Mouse (Mus musculus) T-cell, adult 2 months (primary cell): ENCODE measurements around the gene C3ar1.

Experiments
- DNase-seq: peaks from one replicate; pipeline ENCODE4 v3.0.0; 2022; ENCODE audit warnings: low spot score

The C3ar1 gene

DNA sequence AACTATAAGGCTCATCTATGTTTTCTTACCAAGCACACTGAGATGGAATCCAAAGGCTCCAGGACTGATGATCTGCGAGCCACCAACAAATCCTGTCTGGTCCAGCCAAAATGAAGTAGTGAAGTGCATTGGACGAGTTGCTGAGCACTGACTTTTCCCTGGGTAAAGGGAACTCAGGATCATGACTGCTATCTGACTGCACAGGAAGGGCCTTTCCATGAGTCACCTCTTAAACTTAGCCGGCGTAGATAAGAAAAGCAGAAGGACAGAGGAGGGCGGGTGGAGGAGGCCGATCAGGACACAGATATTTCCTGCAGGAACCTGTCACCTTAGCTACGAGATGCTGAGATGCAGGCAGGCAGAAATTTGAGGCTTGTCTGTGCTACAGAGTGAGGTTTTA is at the start of gene C3ar1:
Gene C3ar1 (minus strand): TSS at position 207 of the 400 bp plus-strand sequence.
- DNase-seq = no peak

DNA sequence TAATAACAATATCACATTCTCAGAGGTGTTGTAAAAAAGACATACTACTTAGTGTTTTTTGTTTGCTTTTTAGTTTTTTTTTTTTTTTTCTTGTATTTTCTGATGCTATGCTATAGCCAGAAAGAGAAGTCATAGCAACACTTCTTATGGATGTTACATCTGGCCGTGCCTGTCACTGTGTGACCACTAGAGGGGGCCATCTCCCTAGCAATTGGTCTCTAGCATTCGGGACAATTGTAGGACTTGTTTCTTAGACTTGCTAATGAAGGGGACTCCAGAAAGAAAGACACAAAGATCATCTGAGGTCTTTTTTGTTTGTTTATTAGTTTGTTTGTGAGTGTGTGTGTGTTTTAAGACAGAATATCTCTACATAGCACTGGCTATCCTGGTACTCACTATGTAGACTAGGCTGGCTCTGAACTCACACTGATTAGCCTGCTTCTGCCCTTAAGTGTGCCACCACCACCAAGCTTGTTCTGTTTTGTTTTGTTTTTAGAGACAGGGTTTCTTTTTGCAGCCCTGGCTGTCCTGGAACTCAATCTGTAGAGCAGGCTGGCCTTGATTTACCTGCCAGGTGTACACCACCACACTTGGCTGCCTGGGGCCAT is 36.6 kb upstream of the C3ar1 start:
- DNase-seq = peak; percentile 43

DNA sequence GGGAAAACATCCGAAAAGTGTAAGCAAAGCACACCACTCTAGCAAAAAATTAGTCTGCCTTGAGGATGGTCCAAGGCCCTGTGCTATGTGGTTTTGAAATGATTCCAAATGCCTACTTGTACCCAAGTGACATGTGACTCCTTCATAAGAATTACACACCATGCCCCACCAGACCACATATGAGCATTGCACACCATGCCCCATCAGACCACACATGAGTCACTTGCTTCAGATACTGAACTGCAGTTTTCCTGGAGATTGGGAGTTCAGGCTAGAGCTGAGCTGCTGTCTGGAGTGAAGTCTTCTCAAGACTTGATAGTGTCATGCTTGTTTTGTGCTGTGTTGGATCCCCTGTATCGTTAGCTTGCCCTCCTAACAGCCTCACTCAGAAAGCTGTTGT is 33.6 kb upstream of the C3ar1 start:
- DNase-seq = no peak

DNA sequence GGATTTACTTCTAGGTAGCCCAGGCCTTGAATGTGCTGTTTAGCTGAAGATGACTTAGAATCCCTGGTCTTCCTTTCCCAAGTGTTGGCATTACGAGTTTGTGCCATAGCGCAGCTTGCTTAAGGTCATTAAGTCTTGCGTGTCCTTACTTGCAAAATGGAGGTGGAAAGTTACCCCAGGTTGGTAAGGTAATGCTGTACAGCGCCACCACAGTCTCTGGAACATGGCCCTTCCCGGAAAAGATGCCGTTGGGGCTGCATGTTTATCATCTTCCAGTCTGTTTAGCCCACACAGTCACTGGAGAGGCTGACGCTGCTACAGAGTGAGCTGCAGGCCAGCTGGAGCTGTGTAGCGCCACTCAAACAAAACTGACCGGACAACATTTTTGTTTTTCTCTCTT is 27.6 kb upstream of the C3ar1 start:
- DNase-seq = no peak

DNA sequence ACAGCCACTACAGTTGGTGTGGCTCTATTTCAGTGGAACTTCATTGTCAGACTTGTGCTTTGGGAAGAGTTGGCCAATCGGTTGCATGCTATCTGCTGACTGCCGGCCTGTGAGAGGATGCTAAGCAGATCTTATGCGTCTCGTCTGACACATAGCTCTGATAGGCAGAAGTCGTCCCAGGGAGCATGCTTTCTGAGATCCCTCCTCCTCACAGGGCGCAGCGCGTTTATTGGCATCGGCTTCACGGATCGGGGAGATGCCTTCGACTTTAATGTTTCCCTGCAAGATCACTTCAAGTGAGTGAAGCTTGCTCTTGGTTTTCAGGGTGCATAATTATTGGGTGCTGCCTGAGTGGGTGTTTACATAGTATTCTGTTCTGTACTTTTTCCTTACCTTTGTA is 25.3 kb upstream of the C3ar1 start:
- DNase-seq = no peak

DNA sequence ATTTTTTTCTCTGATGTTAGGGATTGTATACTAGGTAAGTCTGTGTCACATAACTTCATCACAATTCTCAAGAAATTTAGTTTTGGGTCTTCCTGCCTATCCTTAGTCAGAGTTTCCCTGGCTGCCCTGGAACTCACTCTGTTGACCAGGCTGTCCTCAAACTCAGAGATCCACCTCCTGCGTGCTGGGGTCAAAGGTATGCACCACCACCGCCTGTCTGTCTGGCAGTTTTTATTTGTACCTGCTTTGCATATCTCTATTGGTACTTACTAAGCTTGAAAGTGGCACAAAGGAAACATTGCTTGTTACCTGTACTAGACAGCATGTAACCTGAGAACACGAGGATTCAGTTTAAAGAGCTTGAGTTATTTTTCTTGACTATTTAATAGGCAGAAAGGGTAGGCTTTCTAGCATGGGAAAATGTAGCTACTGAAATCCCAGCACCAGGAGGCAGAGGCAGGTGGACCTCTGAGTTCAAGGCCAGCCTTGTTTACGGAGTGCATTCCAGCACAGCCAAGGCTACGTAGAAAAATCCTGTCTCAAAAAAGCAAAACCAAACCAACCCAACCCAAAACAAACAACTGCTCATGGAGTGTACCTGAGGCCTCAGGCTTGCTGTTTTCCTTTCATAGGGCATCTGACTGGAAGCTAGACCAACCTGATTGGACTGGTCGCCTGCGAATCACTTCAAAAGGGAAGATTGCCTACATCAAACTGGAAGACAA is 24.0 kb upstream of the C3ar1 start:
- DNase-seq = no peak

DNA sequence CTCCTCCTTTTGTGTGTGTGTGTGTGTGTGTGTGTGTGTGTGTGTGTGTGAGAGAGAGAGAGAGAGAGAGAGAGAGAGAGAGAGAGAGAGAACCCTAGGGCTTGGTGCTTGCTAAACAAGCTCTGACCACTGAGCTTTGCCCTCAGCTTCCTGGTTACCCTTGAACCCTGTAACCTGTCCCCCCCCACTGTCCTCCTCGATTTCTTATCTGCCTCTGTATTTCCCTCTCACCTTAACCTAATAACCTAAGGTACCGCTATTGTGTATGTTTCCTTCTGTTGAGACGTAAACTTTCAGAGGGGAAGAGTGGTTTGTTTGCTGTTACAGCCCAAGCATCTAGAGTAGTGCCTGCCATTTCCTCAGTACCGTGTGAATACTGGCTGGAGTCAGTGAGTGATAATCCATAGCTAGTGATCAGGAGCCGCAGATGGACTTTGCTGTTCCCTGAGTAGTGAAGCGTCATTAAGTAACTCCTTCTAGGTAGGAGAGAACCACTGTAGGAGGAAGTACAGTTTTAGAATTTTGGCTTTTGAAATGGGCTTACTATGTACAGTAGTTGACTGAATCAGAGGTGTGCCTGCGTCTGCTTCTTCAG is 23.3 kb upstream of the C3ar1 start:
- no peak for DNase-seq

DNA sequence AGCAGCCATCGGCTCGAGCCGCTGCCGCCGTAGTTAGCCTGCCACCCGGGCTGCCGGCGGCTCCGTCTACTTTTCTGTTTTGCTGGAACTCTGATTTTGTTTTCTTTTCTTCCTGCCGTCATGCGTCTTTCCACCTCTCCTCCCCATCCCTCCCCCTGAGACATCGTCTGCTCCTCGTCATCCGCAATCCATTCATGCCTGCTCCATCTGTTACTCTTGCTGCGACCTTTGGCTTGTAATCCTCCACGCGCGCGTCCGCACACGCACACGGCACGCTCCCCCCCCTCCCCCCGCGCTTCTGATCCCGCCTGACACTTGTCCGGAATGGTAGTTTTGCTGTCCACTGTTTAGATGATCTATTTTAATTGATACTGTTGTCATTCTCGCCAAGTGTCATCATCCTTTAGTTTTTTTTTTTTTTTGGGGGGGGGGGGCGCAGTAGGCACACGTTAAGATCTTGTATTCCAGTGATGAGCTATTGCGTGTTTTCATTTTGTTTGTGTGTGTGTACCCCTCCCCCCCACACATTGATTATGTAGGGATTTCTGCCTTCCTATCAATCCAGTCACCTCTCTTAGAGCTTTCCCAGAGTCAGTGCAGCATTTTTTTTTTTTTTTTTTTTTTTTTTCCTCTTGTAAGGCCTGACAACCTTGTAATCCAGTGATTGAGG is 18.9 kb upstream of the C3ar1 start:
- no peak for DNase-seq

DNA sequence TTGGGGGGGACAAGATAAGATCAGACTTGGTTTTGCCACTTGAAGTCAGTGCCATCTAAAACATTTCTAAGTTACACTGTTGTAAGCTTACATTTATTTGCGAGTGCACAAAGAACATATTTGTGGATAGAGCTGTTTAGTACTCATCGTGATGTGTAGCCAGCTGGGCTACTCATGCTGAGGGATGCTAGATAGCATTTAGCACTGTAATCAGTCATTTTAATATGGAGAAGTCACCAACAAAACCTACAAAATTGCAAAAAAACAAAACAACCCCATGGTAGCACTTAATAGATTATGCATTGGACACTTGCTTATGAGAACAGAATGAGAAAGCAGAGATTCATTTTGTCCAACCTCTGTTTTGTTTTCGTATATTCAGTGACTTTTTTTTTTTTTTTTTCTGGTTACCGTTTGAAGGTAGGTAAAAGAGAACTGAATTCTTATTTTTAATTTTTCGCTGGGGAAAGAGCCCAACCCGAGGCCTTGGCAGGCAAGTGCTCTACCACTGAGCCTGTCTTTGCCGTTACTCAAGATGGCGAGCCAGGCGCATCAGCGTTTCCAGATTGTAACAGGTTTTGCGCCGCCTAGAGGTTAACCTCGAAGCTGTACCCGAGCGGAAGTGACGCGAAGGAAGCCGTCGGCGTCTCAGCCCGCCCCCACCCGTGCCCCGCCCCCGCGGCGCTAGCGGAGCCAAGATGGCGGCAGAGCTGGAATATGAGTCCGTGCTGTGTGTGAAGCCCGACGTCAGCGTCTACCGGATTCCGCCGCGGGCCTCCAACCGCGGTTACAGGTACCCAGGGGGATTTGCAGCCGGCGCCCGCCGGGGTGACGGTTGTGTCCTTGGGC is 18.1 kb upstream of the C3ar1 start, which contains the start of gene Necap1:
Gene Necap1 (plus strand): TSS at position 604 of the 849 bp plus-strand sequence.
- peak; percentile 96 for DNase-seq

DNA sequence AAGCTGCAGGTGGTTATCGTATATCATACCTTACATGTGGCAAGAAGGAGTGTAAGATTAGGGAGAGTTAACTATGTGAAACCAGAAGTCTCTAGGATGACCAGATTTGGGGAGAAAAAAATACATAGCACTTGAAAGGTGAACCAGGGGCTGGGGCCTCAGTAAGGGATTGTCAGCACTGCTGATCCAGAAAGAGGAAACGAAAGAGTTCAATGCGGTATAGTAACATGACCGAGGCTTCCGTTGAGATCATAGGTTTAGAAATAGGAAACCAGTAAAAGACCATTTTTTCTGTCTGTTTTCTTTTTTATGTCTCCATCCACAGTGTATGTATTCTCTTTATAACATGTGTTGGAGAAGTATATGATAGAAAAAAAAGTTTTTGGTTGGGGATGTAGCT is 16.8 kb upstream of the C3ar1 start:
- peak; percentile 51 for DNase-seq

DNA sequence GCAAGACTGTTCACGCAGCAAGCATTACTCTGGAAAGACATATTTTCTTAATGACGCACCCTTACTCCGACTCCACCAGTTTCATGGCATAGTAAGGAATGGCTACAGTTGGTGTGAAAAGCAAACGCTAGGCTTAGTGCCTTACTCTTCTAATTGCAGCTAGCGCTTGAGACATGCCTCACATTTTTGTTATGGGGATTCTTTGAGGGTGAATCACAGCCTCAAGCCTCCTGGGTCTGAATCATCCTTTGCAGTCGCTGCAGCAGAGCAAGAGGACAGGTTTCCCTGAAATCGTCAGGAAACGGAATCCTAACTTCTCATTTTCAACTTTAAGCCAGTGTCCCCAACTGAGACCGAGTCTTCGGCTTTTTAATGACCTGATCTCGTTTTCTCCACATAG is 13.9 kb upstream of the C3ar1 start:
- DNase-seq = no peak

DNA sequence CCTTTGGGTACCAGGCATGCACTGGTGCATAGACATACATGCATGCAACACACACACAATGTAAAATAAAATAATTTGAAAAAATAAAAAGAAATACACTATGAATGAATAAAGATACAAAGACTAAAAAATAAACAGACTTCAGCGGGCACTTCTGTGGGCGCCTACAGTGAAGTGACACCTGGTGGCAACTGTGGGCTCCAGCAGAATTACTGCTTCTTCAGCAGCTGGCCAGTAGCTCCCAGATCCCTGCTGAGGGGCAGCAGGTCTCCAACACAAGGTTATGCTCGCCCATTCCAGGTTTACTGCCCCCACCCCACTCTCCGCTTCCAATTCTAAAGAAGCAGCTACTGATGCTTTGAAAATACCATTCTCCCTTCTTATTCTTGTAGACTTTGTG is 12.0 kb upstream of the C3ar1 start:
- no peak for DNase-seq

DNA sequence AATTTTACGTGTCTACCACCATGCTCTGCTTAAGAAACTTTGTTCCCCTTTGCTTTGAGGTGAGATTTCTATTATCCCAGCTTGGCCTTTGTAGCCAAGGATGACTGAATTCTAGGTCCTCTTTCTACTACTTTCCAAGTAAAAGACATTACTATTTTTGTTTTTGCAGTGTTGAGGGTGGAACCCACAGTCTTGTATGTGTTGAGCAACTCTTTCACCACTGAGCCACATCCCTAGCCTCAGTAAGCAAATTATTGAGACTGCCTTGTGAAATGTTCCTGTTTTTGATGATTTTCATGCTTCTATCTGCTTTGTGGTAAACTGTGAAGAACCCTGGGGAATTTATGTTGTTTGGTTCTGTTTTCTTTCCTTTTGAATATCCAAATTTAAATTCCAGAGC is 6.9 kb upstream of the C3ar1 start:
- DNase-seq = no peak

DNA sequence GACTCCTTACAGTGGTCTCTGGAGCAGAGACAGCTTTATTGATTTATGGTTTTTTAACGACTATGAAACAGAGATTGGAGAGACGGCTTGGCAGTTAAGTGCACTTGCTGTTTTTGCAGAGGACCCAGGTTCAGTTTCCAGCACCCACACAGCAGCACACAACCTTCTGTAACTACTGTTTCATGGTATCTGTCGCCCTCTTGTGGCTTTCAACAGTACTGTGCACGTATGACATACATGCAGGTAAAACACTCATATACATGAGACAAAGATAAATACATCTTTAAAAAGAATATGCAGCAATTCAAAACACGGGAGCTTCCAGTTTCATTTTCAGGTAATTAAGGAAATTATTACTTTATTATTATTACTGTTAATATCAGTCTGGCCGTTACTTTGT is 6.5 kb upstream of the C3ar1 start:
- no peak for DNase-seq

DNA sequence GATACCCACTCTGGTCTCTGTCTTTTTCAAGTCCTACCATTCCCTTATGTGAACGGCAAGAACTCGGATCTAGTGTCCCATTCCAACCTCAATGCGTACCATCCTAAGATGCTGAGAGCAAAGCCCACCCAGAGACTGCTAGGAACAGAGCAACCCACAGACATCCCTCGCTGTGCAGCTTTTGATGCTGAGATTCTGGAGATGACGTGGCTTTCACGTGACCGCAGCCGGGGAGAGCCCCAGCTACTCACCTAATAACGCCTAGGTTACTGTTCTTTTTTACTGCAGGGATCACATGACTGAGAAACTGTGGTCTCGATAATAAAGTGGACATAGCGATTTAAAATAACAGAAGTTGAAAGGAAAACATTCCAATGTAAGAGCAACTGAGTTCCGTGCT is 1.4 kb downstream of the C3ar1 start:
- no peak for DNase-seq

DNA sequence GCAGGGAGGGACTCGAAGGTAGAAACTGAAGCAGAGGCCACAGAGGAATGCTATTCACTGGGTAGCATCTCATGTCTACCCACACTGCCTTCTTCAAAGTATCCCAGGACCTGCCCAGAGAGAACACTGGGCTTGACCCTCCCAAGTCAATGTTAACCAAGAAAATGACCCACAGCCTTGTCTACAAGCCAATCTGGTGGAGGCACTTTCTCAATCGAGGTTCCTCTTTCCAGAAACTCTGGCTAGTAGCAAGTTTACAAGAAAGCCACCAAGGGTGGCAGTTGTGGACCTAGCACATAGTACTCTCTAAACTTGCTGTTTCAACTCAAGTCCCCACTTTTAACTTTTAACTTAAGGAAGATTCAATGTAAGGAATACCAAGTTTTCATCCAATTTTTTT is 3.3 kb downstream of the C3ar1 start:
- DNase-seq = no peak

DNA sequence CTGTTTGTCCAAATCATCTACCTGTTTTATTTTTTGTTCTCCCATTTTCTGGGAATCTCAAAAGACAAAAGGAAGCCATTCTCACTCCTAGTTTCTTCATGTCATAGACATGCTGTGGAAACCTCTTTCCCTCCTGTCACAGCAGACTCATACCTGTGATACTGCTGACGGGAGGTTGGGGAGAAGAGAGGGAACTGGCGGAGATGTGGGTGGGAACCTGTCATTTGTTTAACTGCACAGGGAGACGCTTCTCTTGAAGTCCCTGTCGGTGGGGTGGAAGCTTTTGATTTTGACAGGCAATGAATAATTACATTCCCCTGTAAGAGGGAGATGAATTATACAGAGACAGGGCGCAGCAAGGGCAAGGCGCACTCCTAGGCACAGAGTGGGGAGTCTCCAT is 12.2 kb downstream of the C3ar1 start:
- no peak for DNase-seq

DNA sequence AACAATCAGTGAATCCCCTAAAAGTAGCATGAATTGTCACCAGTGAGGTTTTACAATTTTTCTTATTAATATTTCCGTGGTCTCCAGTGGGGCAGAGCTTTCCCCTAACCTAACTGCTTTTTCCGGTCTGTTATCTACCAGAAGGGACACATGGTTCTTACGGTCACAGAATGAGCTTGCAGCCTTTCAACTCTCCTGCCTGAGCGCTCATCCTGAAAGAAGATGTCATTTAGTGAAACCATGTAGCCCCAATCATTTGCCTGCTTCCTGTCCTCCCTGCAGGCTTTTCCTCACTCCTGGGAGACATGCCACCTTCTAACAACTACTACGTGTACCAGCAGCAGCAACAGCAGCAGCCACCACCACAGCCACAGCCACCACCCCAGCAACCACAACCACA is 18.4 kb downstream of the C3ar1 start:
- no peak for DNase-seq

DNA sequence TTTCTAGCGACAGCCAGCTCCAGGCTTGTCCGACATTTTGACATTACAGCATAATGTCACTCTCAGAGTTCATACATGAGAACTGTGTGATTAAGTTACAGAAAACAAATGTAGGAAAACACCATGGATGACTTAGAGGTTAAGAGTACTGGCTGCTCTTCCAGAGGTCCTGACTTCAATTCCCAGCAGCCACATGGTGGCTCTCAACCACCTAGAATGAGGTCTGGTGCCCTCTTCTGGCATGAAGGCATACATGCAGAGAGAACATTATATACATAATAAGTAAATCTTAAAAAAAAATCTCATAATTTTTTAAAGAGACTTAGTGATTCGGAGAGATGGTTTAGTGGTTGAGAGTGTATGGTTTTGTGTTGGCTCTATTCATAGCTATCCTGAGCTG is 19.0 kb downstream of the C3ar1 start:
- DNase-seq = no peak

DNA sequence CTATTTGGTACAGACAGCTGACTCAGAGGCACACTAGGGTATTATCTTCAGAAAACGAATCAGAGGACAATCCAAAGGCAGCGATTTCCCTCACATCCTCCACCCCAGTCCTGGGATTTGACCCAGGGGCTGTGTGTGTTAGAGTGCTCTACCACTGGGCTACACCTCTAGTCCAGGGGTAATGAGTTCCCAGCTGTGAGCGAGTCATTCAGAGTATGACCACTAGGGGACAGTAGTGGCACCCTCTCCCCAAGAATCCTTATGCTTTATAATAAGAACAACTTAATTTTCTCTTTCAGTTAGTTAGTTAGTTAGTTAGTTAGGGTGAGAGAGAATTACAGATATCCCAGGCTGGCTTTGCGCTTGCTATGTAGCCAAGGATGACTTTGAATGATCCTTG is 21.6 kb downstream of the C3ar1 start:
- peak; percentile 62 for DNase-seq

DNA sequence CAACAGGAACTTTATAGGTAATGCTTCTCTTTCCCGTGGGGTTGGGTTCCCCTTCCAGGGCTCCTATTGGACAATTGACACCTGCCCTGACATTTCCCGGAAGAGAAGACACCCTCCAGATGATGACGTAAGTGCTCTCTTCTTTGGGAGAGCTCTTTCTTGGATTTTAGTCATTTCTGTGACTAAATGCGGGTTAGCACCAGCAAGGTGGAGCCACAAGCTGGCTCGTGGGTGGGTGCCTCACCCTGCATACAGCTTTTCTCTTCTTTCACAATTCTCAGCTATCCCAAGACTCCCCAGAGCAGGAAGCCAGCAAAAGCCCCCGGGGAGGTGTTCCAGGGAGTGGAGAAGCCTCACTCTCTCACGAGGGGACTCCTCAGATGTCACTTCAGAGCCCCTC is 23.1 kb downstream of the C3ar1 start:
- no peak for DNase-seq

DNA sequence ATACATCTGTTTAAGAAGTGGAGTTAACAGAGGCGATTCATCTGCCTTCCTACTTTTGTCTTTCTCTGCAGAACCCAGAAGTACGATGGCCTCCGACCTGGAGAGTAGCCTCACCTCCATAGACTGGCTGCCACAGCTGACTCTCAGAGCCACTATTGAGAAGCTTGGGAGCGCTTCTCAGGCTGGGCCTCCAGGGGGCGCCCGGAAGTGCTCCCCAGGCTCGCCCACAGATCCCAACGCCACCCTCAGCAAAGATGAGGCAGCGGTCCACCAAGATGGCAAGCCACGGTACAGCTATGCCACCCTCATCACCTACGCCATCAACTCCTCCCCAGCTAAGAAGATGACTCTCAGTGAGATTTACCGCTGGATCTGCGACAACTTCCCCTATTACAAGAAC is 27.9 kb downstream of the C3ar1 start:
- DNase-seq = peak; percentile 56
